Mouse (Mus musculus) heart, postnatal 25 days (tissue): Measurements from ENCODE around the gene Tcf23. TPM values are rescaled to one million over a fixed set of nuclear protein-coding genes. Genes with fewer than 3 reads are reported as not detected.
A peak's percentile ranks its signal among the peaks of the same experiment; 100 is the strongest.

Experiments
- DNase-seq: peaks from one replicate; pipeline ENCODE4 v3.0.0; 2022; ENCODE audit warnings: low spot score
- intact Hi-C: fragments of 180-260 bp; cut with DNase I; formaldehyde crosslinking; loops from one replicate; pipeline ENCODE4 v1.15.1; 2025
- total RNA-seq, 2 experiments: library from RNA; stranded (reverse); gene quantifications; 2 replicates each; pipeline ENCODE4 v1.2.3; 2021

Tcf23 gene
- total RNA-seq = under 1 TPM; 0.45 to 0.75 TPM

DNA sequence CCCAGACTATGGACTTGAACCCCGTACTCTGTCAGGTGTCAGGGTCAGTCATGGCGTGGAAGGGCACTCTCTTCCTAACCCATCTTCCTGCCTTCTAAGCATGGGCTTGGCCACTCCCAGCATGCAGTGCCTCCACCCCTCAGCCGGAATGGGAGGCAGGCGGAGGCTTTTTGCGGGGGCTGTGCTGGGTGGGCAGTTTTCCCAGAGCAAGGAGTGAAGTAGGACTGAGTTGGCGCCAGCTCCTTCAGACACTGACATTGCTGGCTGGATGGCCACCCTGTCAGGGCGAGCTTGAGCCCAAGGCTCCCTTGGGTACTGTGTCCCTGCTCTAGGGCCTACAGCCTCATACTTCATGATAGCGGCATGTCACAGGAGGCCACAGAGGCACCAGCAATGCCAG, at the start of gene Tcf23:
TSS of gene Tcf23 (plus strand) at position 247 of the 400 bp plus-strand sequence.
- intact Hi-C loops = no loop called here
- DNase-seq = peak; percentile 58

DNA sequence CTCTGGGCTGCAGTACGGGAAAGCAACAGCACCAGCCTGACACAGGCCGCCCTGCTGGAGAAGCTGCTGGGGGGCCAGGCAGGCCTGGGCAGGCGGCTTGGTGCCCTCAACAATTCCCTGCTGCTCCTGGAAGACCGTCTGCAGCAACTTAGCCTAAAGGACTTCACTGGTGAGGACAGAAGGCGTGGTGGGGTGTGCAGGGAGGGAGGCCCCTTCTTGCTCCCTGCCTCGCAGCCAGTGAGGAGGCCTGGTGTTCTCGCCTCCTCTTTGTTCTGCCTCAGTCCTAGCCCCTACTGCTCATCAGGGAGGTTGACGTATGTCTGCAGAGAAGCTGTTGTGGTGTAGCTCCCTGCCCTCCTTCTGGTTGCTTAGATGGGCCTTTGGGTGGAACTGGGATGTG, 49.8 kb upstream of the Tcf23 start:
- intact Hi-C loops = no loop called here
- no peak for DNase-seq

DNA sequence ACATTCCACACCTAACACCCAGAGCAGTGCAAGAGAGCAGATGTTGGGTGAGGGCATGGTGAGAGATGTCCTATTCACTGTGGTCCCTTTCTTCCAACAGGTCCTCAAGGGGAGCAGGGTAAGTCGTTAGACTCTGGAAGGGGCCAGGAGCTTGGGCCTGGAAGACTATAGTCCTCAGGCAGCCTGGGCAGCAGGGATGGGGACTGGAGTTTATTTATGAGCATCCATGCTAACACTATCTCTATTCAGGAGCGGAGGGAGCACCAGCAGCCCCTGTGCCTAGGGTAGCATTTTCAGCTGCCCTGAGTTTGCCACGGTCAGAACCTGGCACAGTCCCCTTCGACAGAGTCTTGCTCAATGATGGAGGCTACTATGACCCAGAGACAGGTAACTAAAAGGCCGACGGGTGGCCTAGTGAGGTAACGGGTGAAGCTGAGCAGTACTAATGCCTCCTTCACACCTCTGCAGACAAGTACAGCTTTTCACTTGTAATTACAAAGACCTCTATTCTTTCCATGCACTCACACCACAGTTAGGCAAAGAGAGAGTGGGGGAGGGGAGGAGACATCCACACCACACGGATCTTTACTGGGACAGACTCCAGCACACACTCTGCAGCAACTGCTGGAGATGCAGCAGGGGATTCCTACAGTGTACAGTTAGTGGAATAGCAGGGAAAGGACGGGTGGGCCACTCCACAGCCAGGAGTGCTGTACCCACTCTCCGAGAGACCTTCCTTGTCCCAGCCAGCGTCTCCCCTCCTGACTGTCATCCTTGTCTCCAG, 48.4 kb upstream of the Tcf23 start:
- intact Hi-C loops = loop anchor here (5.0 kb wide), 1 partner anchor 108 kb away; the partner anchor contains the start of gene Mapre3
- no peak for DNase-seq

DNA sequence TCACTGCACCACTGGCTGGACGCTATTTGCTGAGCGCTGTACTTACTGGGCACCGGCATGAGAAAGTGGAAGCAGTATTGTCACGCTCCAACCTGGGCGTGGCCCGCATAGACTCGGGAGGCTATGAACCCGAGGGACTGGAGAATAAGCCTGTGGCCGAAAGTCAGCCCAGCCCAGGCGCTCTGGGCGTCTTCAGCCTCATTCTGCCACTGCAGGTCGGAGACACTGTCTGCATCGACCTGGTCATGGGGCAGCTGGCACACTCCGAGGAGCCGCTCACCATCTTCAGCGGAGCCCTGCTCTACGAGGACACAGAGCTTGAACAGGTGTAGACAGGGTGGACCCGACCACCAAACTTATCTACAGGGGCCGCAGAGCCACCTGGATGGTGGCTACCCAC, 47.8 kb upstream of the Tcf23 start:
- DNase-seq = no peak
- intact Hi-C loops = loop anchor here (5.0 kb wide), 1 partner anchor 108 kb away; the partner anchor contains the start of gene Mapre3

DNA sequence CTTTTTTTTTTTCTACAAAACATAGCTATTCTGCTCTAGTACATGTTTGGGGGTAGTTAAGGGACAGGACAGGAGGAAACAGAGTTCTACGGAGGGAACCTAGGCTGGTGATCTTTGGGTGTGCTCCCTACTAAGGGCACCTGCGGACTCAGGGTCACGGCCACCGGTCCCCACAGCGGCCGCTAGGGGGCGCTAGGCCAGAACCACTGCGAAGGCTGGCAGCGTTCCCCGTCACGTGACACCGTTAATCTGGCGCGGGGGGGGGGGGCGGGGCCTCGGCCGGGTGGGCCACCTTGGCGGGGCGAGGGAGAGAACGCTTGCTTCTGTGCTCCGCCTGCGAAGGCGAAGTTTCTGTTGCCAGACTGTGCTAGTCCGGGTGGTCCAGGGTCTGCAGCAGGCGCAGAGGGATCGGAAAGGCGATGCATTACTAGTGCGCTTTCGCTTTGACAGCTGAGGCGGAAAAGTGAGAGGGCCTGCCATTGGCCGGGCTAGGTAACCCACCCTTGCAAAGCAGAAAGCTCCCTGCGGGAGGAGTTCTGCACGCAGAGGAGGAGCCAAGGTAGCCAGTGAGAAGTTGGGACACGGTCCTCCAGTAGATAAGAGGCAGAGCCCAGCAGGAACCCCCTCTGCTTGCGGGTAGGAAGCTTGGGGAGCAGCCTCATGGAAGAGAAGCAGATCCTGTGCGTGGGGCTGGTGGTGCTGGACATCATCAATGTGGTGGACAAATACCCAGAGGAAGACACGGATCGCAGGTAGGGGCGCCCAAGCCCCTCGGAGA, 47.0 kb upstream of the Tcf23 start, which contains the start of gene Khk:
TSS of gene Khk (plus strand) at position 176 of the 778 bp plus-strand sequence.
- intact Hi-C loops = loop anchor here (5.0 kb wide), 1 partner anchor 109 kb away; the partner anchor contains the start of gene Mapre3
- DNase-seq = peak; percentile 74

DNA sequence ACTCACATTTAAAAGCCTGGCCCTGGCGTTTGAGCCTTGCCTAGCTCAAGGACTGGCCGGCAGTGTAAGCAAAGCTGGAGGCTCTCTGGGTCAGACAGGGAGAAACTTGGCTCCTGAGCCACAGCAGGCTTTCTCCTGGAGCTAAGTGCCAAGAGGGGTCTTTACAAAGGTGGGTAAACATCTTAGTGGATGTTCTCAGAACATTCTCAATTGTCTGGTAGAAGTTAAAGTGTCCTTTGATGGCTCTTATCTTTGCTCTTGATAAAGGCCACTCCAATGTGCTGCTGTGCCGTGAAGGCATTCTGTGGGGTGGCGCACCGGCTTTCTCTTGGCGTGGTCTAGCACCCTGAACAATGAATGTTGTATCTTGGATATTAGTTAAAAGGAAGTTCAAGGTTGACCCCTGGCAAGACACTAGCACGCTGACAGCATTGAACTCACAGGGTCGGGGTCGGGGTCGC, 45.9 kb upstream of the Tcf23 start:
- no peak for DNase-seq
- intact Hi-C loops = loop anchor here (5.0 kb wide), 1 partner anchor 110 kb away; the partner anchor contains the start of gene Mapre3

DNA sequence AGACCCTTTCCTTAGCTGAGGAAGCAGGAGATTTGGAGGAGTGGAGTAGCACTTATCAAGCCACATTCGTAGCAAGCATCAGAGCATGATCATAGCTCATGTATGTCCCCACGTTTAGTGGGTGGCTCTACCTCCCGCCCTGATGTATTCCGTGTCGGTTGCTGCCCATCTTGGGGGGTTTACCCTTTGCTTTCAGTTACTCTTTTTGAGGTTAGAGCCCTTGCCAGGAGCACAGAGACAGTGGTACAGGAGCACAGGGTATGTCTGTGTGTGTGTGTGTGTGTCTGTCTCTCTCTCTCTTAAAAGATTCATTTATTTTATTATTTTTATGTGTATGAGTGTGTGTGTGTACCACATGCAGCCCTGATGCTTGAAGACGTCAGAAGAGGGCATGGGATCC, 45.3 kb upstream of the Tcf23 start:
- intact Hi-C loops = loop anchor here (5.0 kb wide), 1 partner anchor 111 kb away; the partner anchor contains the start of gene Mapre3
- DNase-seq = no peak

DNA sequence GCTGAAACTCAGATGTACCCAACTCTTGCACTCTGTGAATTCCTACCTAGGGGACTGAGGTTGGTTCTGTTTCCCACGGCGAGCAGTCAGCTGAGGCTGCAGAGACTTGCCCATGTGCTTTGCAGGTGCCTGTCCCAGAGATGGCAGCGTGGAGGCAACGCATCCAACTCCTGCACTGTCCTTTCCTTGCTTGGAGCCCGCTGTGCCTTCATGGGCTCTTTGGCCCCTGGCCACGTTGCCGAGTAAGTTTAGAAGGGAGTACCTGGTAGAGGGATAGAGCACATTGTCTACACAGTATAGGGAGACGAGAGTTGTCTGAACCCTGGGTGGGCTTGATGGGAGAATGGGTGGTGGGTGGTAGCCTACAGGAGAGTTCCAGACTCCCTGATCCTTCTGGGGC, 43.8 kb upstream of the Tcf23 start:
- DNase-seq = no peak
- intact Hi-C loops = loop anchor here (5.0 kb wide), 1 partner anchor 112 kb away; the partner anchor contains the start of gene Mapre3

DNA sequence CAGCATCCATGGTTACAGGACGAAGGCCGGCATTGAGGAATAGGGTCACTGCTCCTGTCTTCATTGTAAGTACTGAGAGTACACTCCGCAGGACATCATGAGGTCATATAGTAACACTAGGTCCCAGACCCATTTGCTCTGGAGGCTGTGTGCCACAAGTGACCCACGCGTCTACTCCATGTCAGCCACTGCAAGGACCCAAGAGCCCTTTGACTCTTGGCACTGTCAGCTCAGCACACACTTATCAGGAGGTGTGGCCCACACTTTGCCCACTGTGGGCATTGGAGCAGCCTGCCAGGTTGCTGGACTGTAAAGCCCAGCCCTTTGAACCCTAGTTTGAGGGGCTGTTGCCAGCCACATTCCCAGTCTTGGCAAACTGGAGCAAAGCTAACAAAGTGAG, 43.2 kb upstream of the Tcf23 start:
- intact Hi-C loops = no loop called here
- no peak for DNase-seq

DNA sequence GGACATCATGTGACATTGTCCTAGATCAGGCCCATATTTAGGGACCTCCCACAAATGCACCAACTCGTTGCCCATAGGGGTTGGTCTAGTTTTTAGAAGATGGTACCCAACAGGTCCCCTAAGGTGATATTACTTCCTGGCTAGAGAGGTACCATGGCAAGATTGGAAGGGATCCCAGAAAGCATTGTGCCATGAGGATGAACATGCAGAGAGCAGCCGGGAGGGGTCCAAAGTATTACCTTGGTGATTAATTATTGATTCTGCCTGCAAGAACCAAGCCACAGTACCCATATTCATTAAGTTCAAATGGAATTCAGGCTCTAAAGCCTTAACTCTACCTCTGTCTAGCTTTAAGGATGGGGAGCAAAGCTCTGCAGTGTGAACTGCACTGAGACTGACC, 42.4 kb upstream of the Tcf23 start:
- intact Hi-C loops = no loop called here
- no peak for DNase-seq

DNA sequence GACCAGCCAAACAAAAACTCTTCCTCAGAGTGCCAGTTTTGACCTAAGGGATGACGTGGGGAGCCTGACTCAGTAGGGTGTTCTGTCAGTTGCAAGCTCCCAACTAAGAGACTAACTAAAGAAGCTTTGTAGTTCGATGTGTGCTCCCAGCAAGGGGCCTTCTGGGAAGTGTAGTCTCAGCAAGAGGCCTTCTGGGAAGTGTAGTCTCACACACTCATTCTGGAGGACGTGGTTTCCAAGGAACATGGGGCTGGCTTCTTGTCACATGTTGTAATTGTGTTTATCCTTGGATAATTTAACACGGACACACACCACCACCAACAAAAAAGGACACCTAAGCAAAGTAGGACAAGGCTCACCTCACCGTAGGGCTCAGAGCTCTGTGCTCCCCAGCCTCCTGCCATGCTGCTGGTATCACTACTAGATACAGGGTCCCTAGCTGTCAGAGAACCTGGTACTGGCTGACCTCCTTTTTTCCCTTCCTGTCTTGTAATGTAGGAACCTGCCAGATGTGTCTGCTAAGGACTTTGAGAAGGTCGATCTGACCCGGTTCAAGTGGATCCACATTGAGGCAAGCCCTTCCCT, 40.4 kb upstream of the Tcf23 start:
- no peak for DNase-seq
- intact Hi-C loops = no loop called here

DNA sequence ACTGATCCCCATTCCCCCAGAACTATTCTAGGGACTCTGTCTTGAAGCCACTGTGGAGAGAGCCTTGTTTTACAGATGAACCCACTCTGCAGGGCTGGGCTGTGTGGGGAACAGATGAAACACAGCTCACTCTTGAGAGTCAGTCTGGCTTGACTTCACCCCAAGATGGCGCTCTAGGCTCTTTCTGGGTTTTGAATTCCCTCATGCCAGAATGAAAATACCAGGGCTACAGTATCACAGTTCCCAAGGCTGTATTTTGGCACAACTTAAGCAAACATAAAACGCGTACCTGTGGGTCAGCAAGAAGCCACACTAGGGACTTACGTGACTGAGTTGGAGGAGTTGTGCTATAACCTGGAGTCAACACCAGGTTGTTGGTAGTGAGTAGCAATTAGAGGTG, 38.3 kb upstream of the Tcf23 start:
- no peak for DNase-seq
- intact Hi-C loops = loop anchor here (1.0 kb wide), 1 partner anchor 74 kb away; no protein-coding TSS in a partner anchor

DNA sequence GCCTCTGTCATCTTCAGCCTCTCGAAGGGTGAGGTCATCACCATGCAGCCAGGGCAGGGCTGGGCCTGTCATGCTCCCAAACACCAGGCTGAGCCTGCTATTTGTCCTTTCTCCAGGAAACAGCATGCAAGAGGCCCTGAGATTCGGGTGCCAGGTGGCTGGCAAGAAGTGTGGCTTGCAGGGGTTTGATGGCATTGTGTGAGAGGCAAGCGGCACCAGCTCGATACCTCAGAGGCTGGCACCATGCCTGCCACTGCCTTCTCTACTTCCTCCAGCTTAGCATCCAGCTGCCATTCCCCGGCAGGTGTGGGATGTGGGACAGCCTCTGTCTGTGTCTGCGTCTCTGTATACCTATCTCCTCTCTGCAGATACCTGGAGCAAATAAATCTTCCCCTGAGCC, 37.6 kb upstream of the Tcf23 start:
- DNase-seq = no peak
- intact Hi-C loops = loop anchor here (1.0 kb wide), 1 partner anchor 73 kb away; no protein-coding TSS in a partner anchor

DNA sequence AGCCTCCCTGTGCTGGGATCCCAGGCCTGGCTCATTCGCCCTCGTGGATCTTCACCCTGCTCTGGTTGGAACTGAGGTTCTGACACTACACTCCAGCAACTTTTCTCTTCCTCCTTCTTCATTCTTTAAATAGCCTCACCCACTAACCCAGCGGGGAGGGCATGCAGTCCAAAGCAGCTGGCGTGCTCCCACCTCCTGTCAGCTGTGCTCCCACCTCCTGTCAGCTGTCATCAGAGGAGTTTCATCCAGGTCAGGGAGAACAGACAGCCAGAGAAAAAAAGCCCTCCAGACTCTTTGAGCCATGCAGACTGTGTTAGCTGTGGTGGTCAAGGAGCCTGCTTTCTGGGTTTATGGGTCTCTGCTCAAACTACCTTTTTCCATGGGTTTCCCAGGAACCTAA, 37.1 kb upstream of the Tcf23 start:
- no peak for DNase-seq
- intact Hi-C loops = no loop called here

DNA sequence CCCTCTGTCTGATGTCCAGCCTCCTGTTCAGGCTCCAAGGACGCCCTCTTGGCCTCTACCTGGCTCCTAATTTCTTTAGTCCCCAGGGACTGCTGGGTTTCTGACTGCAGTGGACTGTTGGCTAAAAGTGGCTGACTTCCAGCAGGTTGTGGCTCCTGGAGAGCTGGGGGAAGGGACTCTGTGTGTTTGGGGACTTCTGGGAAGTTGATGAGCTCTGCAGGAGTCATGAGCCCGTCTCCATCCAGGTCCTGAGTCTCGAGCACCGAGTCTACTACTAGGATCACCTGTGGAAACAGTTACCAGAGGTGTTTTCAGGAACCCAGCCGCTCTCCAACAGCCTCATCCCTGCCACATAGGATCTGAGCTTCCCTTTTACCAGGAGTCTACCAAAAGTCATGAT, 34.8 kb upstream of the Tcf23 start:
- DNase-seq = no peak
- intact Hi-C loops = no loop called here

DNA sequence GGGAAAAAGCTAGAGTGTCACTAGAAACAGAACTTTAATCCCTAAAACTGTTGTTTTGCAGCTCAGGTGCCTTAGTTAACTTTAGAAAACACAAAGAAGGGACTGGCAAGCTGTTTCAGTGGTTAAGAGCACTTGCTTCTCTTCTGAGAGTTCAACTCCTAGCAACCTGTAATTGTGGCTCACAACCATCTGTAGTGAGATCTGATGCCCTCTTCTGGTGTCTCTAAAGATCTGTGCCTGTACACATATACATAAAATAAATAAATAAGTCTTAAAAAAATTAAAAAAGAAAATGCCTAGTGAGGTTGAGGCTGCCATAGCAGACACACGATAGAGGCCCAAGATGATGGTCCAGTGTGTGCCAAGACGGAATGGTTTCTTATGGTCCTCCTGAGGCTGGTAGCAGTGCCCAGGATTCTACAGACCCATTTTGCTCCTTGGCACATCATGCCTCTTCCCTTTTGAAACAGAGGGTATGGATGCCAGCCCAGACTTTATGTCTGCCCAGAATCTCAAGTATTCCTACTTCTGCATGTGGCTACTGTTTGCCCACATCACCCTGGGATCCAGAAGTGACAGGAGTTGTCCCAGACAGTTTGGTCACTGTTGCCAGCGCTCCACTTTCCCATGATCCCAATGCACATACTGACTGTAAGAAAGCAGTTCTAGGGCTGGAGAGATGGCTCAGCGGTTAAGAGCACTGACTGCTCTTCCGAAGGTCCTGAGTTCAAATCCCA, 33.6 kb upstream of the Tcf23 start:
- intact Hi-C loops = no loop called here
- no peak for DNase-seq

DNA sequence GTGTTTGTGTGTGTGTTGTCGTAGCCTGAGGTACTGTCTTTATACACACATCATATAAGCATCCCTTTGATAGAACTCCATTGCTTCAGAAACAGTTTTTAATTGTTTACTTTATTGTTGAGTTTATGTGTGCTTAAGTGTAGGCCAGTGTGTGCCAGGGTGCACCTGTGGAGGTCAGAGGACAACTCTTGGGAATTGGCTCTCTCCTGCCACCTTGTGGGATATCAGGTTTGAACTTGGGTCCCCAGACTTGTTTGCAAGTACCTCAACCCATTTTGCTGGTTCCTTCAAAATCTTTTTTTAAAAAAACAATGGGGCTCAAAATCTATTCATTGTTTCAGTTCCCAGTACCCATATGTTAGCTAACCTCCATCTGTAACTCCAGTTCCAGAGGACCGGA, 25.5 kb upstream of the Tcf23 start:
- intact Hi-C loops = loop anchor here (1.0 kb wide), 1 partner anchor 137 kb away; no protein-coding TSS in a partner anchor
- DNase-seq = no peak

DNA sequence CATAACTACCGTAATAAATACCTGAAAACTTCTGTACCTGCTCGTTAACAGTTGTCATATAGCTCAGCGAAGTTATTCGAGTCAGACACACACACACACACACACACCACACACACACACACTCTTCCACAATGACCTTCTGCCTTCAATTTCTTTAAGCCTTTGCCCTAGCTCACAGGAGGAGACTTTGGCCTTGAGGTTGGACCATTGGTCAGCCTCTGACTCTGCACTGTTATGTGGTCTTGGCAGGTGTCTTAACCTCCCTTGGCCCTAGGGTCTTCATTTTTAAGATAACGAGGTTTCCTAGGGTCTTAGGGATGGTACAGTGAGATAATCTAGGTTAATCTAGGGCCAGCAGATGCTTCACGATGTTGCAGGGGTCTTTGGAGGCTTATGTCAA, 24.1 kb upstream of the Tcf23 start:
- no peak for DNase-seq
- intact Hi-C loops = no loop called here

DNA sequence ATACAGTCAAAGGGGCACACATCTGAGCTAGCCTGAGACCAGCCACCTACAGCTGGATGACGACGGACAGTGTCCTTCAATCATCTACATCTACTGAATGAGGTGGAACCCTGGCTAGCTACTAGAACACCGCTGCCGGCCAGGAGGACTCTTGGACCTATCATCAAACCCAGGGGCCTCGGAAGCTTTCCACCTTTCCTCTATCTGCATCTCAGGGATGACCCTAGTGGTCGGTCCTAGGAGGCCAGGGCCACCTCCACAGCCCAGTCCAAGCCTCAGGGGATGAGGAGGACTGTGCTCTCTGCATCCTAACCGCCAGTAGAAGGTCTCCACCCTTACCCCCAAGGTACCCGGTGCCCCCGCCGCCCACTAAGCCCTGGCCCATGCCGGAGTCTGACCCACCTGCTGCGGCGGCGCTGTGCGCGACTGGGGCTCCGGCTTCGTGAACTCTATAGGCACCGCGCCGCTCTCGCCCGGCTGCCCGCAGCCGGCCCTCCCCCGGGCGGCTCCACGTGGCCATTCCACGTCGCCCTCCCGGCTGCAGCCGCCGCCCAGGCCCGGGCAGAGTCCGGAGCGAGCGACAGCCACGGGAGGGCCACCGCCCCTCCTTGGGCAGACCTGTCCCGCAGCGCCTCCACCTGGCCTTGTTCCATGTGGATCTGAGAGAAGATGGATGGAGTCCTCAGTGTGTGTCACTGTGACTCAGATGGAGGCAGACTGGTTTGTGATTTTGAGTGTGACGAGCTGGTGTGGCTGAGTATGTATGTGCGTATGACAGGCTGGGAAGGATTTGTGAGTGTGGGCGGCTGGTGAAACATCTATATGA, 23.3 kb upstream of the Tcf23 start, which contains the start of gene Cgref1:
TSS of gene Cgref1 (minus strand) at position 636 of the 826 bp plus-strand sequence.
- intact Hi-C loops = no loop called here
- no peak for DNase-seq
